Mouse (Mus musculus): ENCODE measurements around the gene Per3.

Gene Per3

GRCm38 (mm10) chr4:150956369-150957105 is 87.9 kb downstream of the Per3 start:
- DNase-seq (ENCODE audit: low spot score in 2 of 2): no peak

All from natural killer cell, adult 2 months (primary cell).